Mouse (Mus musculus): ENCODE data around the gene B3gnt3. TPM values are rescaled to one million over a fixed set of nuclear protein-coding genes. Genes with fewer than 3 reads are reported as not detected.
A peak's percentile ranks its signal among the peaks of the same experiment; 100 is the strongest.
"Not testable (repeated sequence)": the region's sequence is repeated elsewhere in the genome, so short reads cannot be mapped to it uniquely, and the experiment has no call there.

The B3gnt3 gene
- total and polyA plus RNA-seq, 2 experiments from 2014 or later = 0.24 to 0.44 TPM

- not testable (repeated sequence) for H3K4me3 ChIP-seq (ENCODE audit: low read depth, low read length); H3K27me3 ChIP-seq (ENCODE audit: insufficient read depth, low read length); ATAC-seq; H3K36me3 ChIP-seq (ENCODE audit: insufficient read depth); H3K9me3 ChIP-seq (ENCODE audit: low read length); H3K9ac ChIP-seq; H3K4me2 ChIP-seq (ENCODE audit: low read depth); H3K27ac ChIP-seq (ENCODE audit: low read depth, low read length); DNase-seq; H3K4me1 ChIP-seq (ENCODE audit: insufficient read depth)
- TF ChIP-seq CTCF (IDR thresholded peaks at IDR 0.05; ENCODE audit: low read depth) = 0 out of 2 replicates have a peak, but pooled peaks have one; percentile 8
Measured at GRCm38 (mm10) chr8:71738316-71738715, 36.7 kb upstream of the B3gnt3 start.

DNA sequence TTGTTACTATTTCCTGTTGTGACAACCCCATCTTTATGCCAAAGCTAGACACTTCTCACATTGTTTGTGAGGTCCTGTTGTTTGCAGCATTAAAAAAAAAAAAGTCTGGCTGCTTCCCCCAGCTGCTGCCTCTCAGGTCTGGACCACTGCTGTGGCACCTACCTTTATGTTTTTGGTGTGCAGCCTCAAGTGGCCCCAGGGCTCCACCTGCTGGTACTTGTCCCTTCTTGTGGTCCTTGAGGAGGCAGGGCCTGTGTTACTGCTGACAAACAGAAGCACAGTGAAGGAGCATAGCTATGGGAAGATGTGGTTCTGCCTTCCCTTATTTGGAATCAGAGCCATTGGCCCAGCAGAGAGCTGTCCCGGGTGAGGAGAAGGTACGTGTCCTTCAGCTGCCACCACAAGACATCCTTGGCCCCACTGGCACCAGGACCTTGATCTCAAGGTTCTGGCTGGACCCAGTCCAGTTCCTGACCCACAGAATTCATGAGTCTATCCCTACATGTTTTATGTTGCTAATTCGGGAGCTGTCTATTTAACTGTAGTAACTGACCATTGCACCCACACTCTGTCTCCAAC, 30.2 kb upstream of the B3gnt3 start:
- no peak overlapping the region for H3K4me2 ChIP-seq (ENCODE audit: low read depth)
- DNase-seq = no peak
- WGBS = 56% methylated on average over 3 of the region's 3 CpGs

DNA sequence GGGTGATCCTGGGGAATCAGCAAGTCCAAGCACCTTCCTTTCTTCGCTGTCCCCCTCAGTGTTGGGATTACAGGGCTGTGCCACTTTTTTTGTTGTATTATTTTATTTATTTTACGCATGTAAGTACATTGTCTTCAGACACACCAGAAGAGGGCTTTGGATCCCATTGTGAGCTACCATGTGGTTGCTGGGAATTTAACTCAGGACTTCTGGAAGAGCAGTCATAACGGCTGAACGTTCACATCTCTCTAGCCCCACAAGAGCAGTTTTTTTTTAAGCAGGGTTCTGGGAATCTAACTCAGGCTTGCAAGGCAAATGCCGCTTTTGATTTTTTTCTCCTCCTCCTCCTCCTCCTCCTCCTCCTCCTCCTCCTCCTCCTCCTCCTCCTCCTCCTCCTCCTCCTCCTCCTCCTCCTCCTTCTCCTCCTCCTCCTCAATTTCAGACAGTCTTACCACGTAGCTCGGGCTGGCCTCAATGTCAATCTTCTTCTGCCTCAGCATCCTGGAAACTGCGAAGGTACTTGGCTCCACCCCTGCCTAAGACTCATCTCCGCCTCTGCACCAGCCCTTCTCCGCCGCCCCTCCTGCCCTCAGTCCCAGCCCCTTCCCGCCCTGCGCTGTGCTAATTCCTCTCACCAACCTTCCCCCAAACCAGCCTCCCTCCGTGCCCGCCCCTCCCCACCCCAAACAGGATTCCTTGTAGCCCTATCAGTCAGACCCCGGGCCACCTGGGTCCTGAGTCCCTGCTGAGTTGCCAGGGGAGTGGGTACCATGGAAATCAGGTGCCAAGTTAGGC, 27.4 kb upstream of the B3gnt3 start:
- Histone ChIP-seq H3K27ac (ENCODE audit: low read depth, low read length) (peak overlapping the region; percentile 85), H3K27me3 (ENCODE audit: insufficient read depth, low read length) (no peaks in the 10 kb centered on the region), H3K4me1 (ENCODE audit: insufficient read depth) (peaks cover 6% of the 10 kb centered on the region), H3K9me3 (ENCODE audit: low read length) (no peaks in the 10 kb centered on the region), H3K4me3 (ENCODE audit: low read depth, low read length) (peak overlapping the region; percentile 44), H3K36me3 (ENCODE audit: insufficient read depth) (no peaks in the 10 kb centered on the region), H3K4me2 (ENCODE audit: low read depth) (peak overlapping the region; percentile 84), H3K9ac (peak overlapping the region; percentile 62)
- 3% methylated on average over 16 of the region's 16 CpGs for WGBS
- DNase-seq (peak; percentile 61), ATAC-seq (peak; percentile 36)
- no peak for TF ChIP-seq CTCF (IDR thresholded peaks at IDR 0.05; ENCODE audit: low read depth)

More for the DNA sequence above, 30.2 kb upstream of the B3gnt3 start:
- Histone ChIP-seq H3K27me3 (ENCODE audit: insufficient read depth, low read length) (no peaks in the 10 kb centered on the region), H3K27ac (ENCODE audit: low read depth, low read length) (no peak overlapping the region), H3K4me1 (ENCODE audit: insufficient read depth) (no peaks in the 10 kb centered on the region), H3K9me3 (ENCODE audit: low read length) (no peaks in the 10 kb centered on the region), H3K36me3 (ENCODE audit: insufficient read depth) (no peaks in the 10 kb centered on the region), H3K9ac (no peak overlapping the region), H3K4me3 (ENCODE audit: low read depth, low read length) (no peak overlapping the region)
- ATAC-seq = no peak
- TF ChIP-seq CTCF (IDR thresholded peaks at IDR 0.05; ENCODE audit: low read depth) = peak; percentile 55

GRCm38 (mm10) chr8:71728240-71728785, 26.7 kb upstream of the B3gnt3 start:
- ATAC-seq (peak; percentile 67), DNase-seq (peak; percentile 86)
- WGBS = 6% methylated on average over 19 of the region's 21 CpGs
- Histone ChIP-seq H3K27ac (ENCODE audit: low read depth, low read length) (peak overlapping the region; percentile 85), H3K4me3 (ENCODE audit: low read depth, low read length) (peak overlapping the region; percentile 44), H3K4me2 (ENCODE audit: low read depth) (peak overlapping the region; percentile 84), H3K9me3 (ENCODE audit: low read length) (no peaks in the 10 kb centered on the region), H3K27me3 (ENCODE audit: insufficient read depth, low read length) (no peaks in the 10 kb centered on the region), H3K4me1 (ENCODE audit: insufficient read depth) (peaks cover 6% of the 10 kb centered on the region), H3K36me3 (ENCODE audit: insufficient read depth) (no peaks in the 10 kb centered on the region), H3K9ac (peak overlapping the region; percentile 62)
- no peak for TF ChIP-seq CTCF (IDR thresholded peaks at IDR 0.05; ENCODE audit: low read depth)

- H3K36me3 ChIP-seq (ENCODE audit: insufficient read depth) = 0 out of 2 replicates have a peak, but pooled peaks cover 4% of the 10 kb centered on the region
- peak within 1 kb of the TSS; percentile 84 for H3K4me3 ChIP-seq (ENCODE audit: low read depth, low read length)
- H3K27me3 ChIP-seq (ENCODE audit: insufficient read depth, low read length) = no peaks in the 10 kb centered on the region
- WGBS = 3% methylated on average over 52 of the region's 54 CpGs
- no peak for TF ChIP-seq CTCF (IDR thresholded peaks at IDR 0.05; ENCODE audit: low read depth)
- ATAC-seq = peak; percentile 92
- H3K4me2 ChIP-seq (ENCODE audit: low read depth) = peak within 1 kb of the TSS; percentile 58
- H3K27ac ChIP-seq (ENCODE audit: low read depth, low read length) = peak within 1 kb of the TSS; percentile 71
- H3K9me3 ChIP-seq (ENCODE audit: low read length) = no peaks in the 10 kb centered on the region
- DNase-seq = peak; percentile 95
- peaks cover 15% of the 10 kb centered on the region for H3K4me1 ChIP-seq (ENCODE audit: insufficient read depth)
- peak within 1 kb of the TSS; percentile 96 for H3K9ac ChIP-seq
Measured at GRCm38 (mm10) chr8:71725122-71725924, 23.7 kb upstream of the B3gnt3 start, which contains the start of gene Fcho1. TSS of gene Fcho1 (minus strand) at chr8:71725716.

- Histone ChIP-seq H3K27ac (ENCODE audit: low read depth, low read length) (no peak overlapping the region), H3K9ac (peak overlapping the region; percentile 96), H3K4me3 (ENCODE audit: low read depth, low read length) (peak overlapping the region; percentile 84), H3K4me2 (ENCODE audit: low read depth) (peak overlapping the region; percentile 58), H3K27me3 (ENCODE audit: insufficient read depth, low read length) (no peaks in the 10 kb centered on the region), H3K4me1 (ENCODE audit: insufficient read depth) (peaks cover 24% of the 10 kb centered on the region), H3K36me3 (ENCODE audit: insufficient read depth) (0 out of 2 replicates have a peak, but pooled peaks cover 4% of the 10 kb centered on the region), H3K9me3 (ENCODE audit: low read length) (no peaks in the 10 kb centered on the region)
- no peak for DNase-seq
- WGBS = 80% methylated on average over 4 of the region's 4 CpGs
- ATAC-seq = no peak
- TF ChIP-seq CTCF (IDR thresholded peaks at IDR 0.05; ENCODE audit: low read depth) = no peak
Measured at GRCm38 (mm10) chr8:71724389-71724788, 22.8 kb upstream of the B3gnt3 start.

All from forebrain, postnatal 0 days (tissue).